Mouse (Mus musculus) heart, adult 2 months (tissue): ENCODE measurements around the gene Cyp46a1. TPM values are rescaled to one million over a fixed set of nuclear protein-coding genes. Genes with fewer than 3 reads are reported as not detected.

Experiments
- DNase-seq, 2 experiments: peaks; one replicate each; pipeline ENCODE4 v3.0.0; 2021
- H3K27ac ChIP-seq: fragments of 200-600 bp; 2 replicates; pipeline ENCODE4 v1.8.1; 2022
- H3K27me3 ChIP-seq: fragments of 200-500 bp; 2 replicates; pipeline ENCODE4 v1.6.1; 2012; ENCODE audit warnings: mild to moderate bottlenecking, low read length, inconsistent platforms, mixed read lengths; ENCODE audit not compliant: control insufficient read depth, insufficient read depth
- H3K36me3 ChIP-seq: fragments of 200-500 bp; 2 replicates; pipeline ENCODE4 v1.6.1; 2012; ENCODE audit warnings: low read length, inconsistent platforms; ENCODE audit not compliant: control insufficient read depth, insufficient read depth
- H3K4me1 ChIP-seq: fragments of 200-500 bp; 2 replicates; pipeline ENCODE4 v1.6.1; 2011; ENCODE audit warnings: low read length; ENCODE audit not compliant: control insufficient read depth, insufficient read depth
- H3K4me3 ChIP-seq: fragments of 200-600 bp; 2 replicates; pipeline ENCODE4 v1.8.1; 2022
- H3K79me2 ChIP-seq: fragments of 200-500 bp; replicated peaks from 2 replicates; pipeline ENCODE4 v1.6.1; 2012; ENCODE audit warnings: mild to moderate bottlenecking, inconsistent platforms, low read length, moderate library complexity, mixed read lengths; ENCODE audit not compliant: control insufficient read depth, insufficient read depth
- H3K9ac ChIP-seq: fragments of 200-500 bp; 2 replicates; pipeline ENCODE4 v1.6.1; 2012; ENCODE audit warnings: low read depth, mild to moderate bottlenecking, control low read depth, inconsistent platforms, low read length, mixed read lengths
- CTCF ChIP-seq: fragments of 200-600 bp; IDR thresholded peaks from 2 replicates; pipeline ENCODE4 v1.8.1; 2022; ENCODE audit warnings: antibody characterized with exemption, mild to moderate bottlenecking, moderate library complexity
- EP300 ChIP-seq: fragments of 200-500 bp; IDR thresholded peaks from 2 replicates; pipeline ENCODE4 v1.6.1; 2011; ENCODE audit warnings: low read depth, low read length, control low read depth; ENCODE audit not compliant: insufficient read depth
- POLR2A ChIP-seq: fragments of 200-500 bp; IDR thresholded peaks from 2 replicates; pipeline ENCODE4 v1.6.1; 2011; ENCODE audit warnings: mild to moderate bottlenecking, low read depth, low read length, control low read depth; ENCODE audit not compliant: insufficient read depth
- WGBS: fragments of 180-500 bp; shearing (Covaris S2); methylation state at CpG from one replicate; pipeline ENCODE4 v1.1.7; 2018; 5-methylcytosine and 5-hydroxymethylcytosine counted together
- intact Hi-C: fragments of 180-260 bp; cut with DNase I; formaldehyde crosslinking; loops from one replicate; pipeline ENCODE4 v1.15.1; 2025
- long read RNA-seq: library from polyadenylated mRNA; stranded (forward); transcript quantifications from one replicate; pipeline ENCODE4 v2.0.0, GENCODE M21; 2021
- polyA plus RNA-seq: library from polyadenylated mRNA; depleted of rRNA; stranded (reverse); fragments of >200 nt; gene quantifications from 2 replicates; pipeline ENCODE4 v1.2.3, GENCODE M21; 2012; rRNA removed
- total RNA-seq, 2 experiments: library from RNA; stranded (reverse); gene quantifications; 2 replicates each; pipeline ENCODE4 v1.2.3; 2021

Gene Cyp46a1
- total RNA-seq (under 1 TPM; 0.41 to 0.47 TPM), polyA plus RNA-seq (1.3 and 1.8 TPM in 2 replicates)
- long read RNA-seq, partial matches to known transcripts, result 0 of 2 reads
- long read RNA-seq, other reads (novel, unspliced or antisense), result 0 of 2 reads

DNA sequence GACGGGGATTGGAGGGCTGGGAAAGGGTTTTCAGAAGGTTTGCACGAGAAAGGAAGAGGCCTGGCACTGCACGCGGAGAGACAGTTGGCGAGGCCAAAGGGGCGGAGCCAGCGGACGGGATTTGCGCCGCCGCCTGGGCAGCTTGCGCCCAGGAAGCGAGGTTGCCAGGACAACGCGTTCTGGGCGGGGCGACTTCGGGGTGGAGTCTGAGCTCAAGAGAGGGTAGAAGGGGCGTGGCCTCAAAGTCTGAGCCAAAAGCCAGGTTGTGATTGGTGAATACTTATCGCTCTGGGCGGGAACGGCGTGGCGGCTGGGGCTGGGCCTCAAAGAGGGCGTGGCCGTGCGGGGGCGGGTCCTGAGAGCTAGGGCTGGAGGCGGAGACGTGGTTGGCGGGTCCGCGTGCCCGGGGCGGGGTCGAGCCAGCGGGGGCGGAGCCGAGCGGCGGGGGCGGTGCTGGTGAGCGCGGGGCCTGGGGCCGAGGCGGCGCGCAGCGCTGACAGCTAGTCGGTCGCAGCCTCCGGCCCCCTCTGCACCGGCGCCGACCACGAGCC is at the start of gene Cyp46a1:
TSS of gene Cyp46a1 (plus strand) at position 487 of the 551 bp plus-strand sequence.
- DNase-seq, result peak; percentile 99
- peaks cover 2% of the 10 kb centered on the region for H3K4me1 ChIP-seq
- no peak for TF ChIP-seq EP300
- TF ChIP-seq POLR2A, result no peak
- peak; percentile 24 for TF ChIP-seq CTCF
- WGBS, result 1% methylated on average over 44 of the region's 56 CpGs
- peak within 1 kb of the TSS; percentile 57 for H3K4me3 ChIP-seq
- H3K9ac ChIP-seq, result peak within 1 kb of the TSS; percentile 59
- no peaks in the 10 kb centered on the region for H3K79me2 ChIP-seq
- peak within 1 kb of the TSS; percentile 29 for H3K27ac ChIP-seq
- intact Hi-C loops, result loop anchor here (1.0 to 2.0 kb wide), 2 partner anchors 89 to 161 kb away; no protein-coding TSS in a partner anchor
- no peaks in the 10 kb centered on the region for H3K27me3 ChIP-seq
- no peaks in the 10 kb centered on the region for H3K36me3 ChIP-seq

DNA sequence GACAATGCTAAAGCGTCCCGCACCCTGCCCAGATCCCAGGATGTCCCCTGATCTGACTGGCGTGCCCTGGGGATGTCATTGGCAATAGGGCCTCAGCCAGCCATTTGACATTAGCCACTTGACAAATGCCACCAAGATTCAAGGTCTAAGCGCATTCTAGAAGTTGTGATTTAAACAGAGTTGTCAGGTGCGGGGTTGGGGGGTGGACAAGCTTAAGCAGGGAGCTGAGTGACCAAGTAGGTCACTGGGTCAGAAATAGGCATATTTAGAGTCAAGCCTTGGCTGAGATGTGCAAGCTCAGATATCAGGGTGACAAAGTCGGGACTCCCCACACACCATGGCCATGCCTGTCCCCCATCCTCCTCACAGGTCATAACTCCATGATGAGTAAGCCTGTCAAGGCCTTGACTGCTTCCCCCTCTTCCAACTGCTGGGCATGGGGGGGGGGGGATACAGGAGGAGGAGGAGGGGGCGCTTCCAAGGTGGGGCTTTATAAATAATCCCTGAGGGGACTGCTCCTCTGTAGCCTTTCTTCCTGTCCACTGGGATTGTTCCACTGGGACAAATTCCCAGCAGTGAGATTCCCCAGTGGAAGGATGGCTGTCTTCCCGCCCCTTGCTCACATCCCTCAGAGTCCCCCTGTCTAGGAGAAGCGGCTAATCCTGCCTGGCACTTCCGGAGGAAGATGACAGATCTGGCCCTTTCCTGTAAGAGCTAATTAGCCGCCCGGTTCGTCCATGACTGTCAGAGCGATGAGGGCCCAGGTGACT is 49.5 kb upstream of the Cyp46a1 start:
- Histone ChIP-seq H3K27me3 (no peaks in the 10 kb centered on the region), H3K79me2 (no peaks in the 10 kb centered on the region), H3K9ac (no peak overlapping the region), H3K4me3 (no peak overlapping the region), H3K4me1 (peaks cover 1% of the 10 kb centered on the region), H3K27ac (no peak overlapping the region), H3K36me3 (no peaks in the 10 kb centered on the region)
- no peak for DNase-seq
- intact Hi-C loops, result no loop called here
- 55% methylated on average over 14 of the region's 14 CpGs for WGBS
- no peak for TF ChIP-seq CTCF
- TF ChIP-seq POLR2A, result no peak
- no peak for TF ChIP-seq EP300

DNA sequence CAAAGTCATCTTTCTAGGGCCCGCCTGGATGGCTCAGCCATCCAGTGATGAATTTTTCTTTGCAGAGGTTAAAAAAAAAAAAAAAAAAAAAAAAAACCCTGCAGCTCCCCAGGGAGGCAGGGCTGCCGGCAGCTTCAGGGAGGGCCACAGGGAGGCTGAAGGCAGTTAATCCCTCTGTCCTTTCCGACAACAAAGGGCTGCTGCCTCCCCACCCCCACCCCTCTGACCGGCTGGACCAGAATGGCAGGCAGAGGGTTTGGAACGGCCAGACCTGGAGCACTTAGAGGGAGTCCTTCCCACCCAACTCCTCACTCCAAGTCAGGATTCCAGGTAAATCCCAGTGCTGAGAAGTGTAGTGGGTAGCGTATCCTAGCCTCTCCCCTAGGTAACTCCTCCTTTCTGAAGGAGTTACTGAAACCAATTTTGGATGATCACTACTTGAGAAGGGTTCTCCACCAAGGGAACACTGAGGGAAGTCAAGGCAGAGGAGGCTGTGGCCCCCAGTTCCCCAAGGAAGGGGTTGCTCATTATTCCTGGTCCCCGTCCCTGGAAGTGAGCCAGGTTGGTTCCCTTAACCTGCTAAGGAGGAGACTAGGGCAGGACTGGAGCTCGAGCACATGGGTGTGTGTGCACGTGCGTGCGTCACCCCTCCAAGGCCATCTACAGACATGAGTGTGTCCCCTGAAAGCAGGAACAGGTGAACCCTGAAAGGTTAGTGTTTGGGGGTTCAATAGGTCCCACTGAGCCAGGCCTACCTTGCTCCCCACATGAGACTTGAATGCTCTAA is 48.8 kb upstream of the Cyp46a1 start:
- no peaks in the 10 kb centered on the region for H3K36me3 ChIP-seq
- H3K9ac ChIP-seq, result no peak overlapping the region
- no peak for TF ChIP-seq POLR2A

DNA sequence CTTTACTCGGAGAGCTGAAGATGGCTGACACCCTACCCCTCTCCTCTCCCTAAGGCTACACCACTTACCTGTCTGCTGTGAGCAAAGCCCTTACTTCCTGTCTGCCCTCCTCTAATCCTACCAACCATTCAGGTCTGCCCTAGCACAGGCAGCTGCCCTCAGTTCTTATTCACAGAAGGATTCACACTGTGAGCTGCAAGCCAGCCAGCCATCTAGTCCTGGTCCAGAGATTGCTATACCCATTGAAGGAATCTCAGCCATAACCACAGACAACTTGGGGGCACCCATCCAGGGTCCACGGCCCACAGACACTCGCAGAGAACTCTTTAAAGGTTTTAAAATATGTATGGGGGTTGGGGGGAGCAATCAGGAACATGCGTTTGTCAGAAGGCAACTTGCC is 47.8 kb upstream of the Cyp46a1 start:
- H3K27me3 ChIP-seq, result no peaks in the 10 kb centered on the region
- no peak overlapping the region for H3K4me3 ChIP-seq
- WGBS, result 94% methylated on average over 4 of the region's 4 CpGs
- no peak for TF ChIP-seq CTCF
- TF ChIP-seq POLR2A, result no peak
- no peak for TF ChIP-seq EP300
- H3K9ac ChIP-seq, result no peak overlapping the region
- H3K36me3 ChIP-seq, result no peaks in the 10 kb centered on the region
- H3K79me2 ChIP-seq, result no peaks in the 10 kb centered on the region
- H3K4me1 ChIP-seq, result peaks cover 1% of the 10 kb centered on the region
- no peak for DNase-seq
- H3K27ac ChIP-seq, result no peak overlapping the region
- intact Hi-C loops, result no loop called here

More for the DNA sequence above, 48.8 kb upstream of the Cyp46a1 start:
- Histone ChIP-seq H3K4me1 (peaks cover 1% of the 10 kb centered on the region), H3K27me3 (no peaks in the 10 kb centered on the region), H3K4me3 (no peak overlapping the region), H3K79me2 (no peaks in the 10 kb centered on the region), H3K27ac (no peak overlapping the region)
- WGBS, result 53% methylated on average over 11 of the region's 11 CpGs
- intact Hi-C loops, result no loop called here
- DNase-seq, result no peak

DNA sequence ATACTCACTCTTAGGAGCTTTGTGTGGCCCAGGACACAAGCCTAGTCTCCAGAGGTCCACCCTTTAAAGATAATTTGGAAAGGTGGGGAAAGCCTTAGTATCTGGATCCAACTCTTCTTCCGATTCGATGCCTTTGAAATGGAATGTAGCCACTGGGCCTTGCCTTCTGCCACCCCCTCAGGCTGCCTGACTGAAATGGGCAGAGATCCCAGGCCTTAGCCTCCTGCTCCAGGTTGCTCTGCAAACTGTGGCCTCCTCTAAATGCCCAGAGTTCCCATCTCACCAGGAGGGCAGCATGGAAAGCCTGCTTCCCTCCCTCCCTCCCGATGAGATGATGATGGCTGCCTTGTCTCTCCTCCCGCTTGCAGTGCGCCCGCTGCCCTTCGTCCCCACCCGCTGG is 47.2 kb upstream of the Cyp46a1 start:
- no peak for DNase-seq
- intact Hi-C loops, result no loop called here
- 89% methylated on average over 8 of the region's 8 CpGs for WGBS

More for the DNA sequence above, 47.2 kb upstream of the Cyp46a1 start:
- TF ChIP-seq EP300 (no peak), CTCF (no peak), POLR2A (no peak)
- Histone ChIP-seq H3K4me1 (peaks cover 1% of the 10 kb centered on the region), H3K9ac (no peak overlapping the region), H3K36me3 (no peaks in the 10 kb centered on the region), H3K27ac (no peak overlapping the region), H3K4me3 (no peak overlapping the region), H3K79me2 (no peaks in the 10 kb centered on the region), H3K27me3 (no peaks in the 10 kb centered on the region)
